Mouse (Mus musculus): ENCODE results near the gene Lhfp.
"Not testable (repeated sequence)": the region's sequence is repeated elsewhere in the genome, so short reads cannot be mapped to it uniquely, and the experiment has no call there.

Gene Lhfp

DNA sequence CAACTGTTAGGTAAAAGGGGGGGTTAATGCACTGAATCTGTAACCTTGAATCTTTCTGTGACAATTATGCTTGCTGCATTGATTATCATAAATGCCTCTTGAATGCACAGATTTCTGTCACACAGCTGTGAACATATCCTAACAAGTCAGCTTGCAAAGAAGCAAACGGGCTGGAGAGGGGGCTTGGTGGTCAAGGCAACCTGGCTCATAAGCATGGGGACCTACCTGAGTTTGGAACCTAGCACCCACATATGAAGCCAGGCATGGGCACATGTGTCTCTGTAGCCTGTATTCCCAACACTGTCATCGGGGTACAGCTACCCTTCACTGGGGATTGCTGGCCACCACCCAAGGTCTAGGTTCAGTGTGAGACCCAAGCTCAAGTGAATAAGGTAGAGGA lies 48.6 kb downstream of the Lhfp start:
- DNase-seq (ENCODE audit: low read depth, low spot score) = no peak

DNA sequence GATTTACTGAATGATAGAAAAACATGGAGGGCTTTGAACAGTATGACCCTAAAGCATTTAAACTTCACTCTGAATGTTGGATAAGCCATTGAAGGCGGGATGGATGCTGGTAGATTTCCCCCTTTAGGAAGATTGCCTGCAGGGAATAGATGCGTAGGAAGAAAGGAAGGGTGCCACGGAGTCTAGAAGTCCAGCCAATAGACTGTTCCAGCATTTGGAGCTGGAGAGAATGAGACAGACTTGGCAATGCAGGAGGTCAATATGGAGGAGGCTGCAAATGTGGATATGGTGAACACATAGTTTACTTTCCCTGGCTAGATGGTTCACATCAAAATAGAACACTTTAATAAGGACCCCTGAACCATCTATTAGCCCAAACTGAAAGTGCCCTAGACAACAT lies 58.9 kb downstream of the Lhfp start:
- no peak for DNase-seq (ENCODE audit: low read depth, low spot score)

DNA sequence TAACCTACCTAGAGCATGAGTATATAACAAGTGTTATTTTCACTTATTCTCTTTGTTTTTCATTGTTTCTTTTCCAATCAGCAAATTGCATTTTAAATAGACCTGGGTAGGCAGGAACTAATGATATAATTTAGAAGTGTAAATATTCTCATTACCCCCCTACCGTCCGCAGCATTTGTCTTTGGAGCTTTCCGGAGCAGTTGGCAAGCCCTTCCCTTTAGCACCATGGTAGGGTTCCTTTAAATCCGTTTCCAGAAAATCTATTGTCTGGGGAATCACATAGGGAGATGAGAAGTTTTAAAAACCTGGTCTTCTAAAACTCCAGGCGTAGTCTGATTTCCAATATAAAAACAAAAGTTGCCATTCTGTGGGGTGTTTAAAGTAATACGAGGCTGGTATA lies 59.5 kb downstream of the Lhfp start:
- DNase-seq (ENCODE audit: low read depth, low spot score) = no peak

DNA sequence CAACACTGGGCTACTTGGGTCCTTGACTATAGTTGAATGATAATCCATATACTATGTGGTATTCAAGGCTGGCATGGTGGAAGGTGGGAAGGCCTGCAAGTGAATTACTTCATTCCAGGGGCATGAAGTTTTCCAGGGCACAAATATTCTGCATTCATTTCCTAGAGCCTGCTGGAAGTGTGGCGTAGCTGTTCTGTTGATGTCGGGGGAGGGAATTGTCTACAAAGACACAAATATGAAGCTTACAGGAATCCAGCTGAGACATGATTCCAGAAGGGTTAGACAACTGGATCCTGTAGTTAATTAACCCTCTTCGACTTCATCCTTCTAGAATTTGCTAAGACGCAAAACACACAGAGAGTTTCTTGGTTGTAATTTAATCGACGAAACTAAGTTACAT lies 60.4 kb downstream of the Lhfp start:
- DNase-seq (ENCODE audit: low read depth, low spot score) = no peak

DNA sequence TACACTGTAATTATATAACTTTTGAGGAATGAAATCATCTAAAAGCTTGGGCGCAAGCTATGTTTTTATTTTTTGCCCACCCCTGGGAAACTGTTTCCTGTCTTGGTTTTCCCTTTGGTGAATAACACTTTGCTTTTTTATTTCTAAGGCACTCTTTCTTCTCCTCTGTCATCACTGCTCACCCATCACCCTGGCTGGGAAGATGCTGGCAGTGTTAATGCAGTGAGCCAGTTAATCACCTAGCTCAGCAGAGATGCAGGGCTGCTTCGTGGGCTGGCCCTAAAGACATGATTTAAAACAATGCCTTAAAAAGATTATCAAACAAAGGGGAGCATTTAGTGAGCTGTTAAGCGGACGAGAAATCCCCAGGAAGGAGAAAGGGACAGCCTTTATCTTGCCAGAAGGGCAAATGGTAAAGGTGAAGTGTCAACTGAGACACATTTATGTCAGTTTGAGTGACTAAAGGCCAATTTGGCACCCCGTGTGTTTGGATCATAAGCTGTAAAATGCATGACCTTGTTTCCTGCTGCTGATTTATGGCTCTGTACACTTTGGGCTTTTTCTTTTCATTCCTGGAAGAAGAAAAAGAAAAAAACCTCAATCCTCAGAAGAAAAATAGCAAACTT lies 60.9 kb downstream of the Lhfp start:
- DNase-seq (ENCODE audit: low read depth, low spot score) = no peak

DNA sequence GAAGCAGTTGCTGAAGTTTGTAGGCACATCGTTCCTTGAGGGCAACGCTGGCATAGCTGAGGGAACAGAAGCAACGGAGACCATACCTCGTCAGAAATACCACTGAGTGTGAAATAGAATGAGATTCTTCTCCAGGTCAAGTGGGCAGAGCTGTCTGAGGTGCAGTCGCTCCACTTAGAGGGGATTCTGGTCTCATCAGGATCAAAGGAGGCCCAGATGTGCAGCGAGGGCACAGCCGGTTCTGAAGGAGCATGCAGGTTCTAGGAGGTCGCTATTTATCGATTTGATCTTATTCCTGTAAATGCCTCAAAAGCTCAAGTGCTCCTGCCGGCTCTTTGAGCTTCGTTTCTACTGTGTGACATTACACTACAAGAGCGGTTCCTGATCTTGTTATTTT lies 61.4 kb downstream of the Lhfp start:
- no peak for DNase-seq (ENCODE audit: low read depth, low spot score)

DNA sequence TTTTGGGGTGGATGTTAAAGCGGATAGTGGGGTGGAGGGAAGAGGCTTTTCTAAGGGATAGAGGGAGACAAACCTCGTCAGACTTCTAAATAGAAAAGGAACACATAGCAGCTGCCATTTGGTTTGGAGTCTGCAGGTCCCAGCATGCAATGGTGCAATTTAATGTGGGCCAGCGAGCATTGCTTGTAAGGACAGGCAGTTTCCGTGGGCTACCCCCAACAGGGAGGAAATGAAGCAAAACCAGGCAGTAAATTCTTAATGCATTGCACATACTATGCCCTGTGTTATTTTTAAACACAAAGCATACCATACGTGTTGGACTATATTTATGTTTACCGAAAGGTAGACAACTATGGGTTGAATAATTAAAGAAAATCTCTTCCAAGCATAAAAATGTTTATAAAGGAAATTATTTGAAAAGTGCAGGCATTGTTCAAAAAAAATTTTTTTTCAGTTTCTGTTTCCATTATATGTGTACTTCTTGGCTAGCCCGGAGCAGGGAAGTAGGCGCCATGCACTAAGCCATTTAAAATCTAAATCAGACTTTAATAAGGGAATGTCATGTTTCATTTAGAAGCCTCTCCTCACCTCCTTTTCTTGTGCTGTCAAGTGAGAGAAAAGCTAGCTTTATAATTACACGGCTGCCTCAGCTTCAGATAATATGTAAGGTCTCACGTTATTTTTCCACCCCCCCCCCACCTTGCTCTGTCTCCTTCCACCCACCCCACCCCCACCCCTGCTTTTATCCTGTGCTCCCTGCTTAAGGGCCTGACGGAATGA lies 67.5 kb downstream of the Lhfp start:
- DNase-seq (ENCODE audit: low read depth, low spot score) = no peak

DNA sequence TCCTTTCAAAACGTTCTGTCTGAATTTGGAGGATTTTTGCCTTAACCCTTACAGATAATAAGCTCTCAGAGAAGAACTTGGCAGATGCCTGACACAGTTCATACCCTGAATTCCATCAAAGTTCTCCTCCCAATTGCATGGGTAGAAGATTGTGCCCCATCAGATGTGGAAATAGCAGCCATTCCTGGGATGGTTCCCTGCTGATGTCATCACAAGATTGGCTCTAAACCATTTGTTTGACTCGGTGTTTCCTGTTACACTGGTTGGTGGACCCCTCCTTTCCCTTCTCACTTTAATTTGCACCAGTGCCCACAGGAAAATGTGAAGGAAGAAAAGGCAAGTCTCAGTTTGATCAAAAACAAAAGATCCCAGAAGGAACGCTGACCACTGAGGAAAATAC lies 68.6 kb downstream of the Lhfp start:
- no peak for DNase-seq (ENCODE audit: low read depth, low spot score)

DNA sequence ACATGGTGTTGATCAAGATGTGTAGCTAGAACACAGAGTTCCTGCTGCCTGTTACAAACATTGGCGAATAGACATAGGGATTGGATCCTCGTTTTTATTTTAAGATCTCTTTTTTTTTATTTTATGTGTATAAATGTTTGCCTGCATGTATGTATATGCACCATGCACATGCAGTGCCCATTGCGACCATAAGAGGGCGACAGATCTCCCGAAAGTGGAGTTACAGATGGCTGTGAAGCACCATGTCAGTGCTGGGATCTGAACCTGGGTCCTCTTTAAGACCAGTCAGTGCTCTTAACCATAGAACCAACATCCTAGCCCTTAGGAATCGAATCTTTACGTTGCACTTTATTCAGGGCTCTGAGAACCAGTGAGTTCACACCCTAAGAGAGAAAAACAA lies 70.7 kb downstream of the Lhfp start:
- DNase-seq (ENCODE audit: low read depth, low spot score) = peak; percentile 2

DNA sequence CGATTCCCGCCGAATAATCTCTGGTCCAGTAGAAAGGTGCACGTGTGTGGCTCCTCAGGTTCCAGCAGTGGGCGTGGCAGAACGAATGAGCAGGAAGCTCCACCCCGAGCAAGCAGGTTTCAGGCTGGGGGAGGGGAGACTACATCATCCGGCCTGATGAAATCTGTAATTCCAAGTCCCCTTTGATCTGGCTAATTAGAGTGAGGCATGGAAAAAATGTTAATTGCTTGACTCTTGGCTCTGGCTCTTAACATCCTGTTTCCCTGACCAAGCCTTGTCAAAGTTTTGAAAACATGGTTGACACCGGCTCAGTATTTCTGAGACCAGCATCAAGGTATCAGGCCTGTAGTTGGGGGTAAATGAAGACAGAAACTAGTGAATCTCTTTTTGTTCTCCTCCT lies 77.4 kb downstream of the Lhfp start:
- not testable (repeated sequence) for DNase-seq (ENCODE audit: low read depth, low spot score)

DNA sequence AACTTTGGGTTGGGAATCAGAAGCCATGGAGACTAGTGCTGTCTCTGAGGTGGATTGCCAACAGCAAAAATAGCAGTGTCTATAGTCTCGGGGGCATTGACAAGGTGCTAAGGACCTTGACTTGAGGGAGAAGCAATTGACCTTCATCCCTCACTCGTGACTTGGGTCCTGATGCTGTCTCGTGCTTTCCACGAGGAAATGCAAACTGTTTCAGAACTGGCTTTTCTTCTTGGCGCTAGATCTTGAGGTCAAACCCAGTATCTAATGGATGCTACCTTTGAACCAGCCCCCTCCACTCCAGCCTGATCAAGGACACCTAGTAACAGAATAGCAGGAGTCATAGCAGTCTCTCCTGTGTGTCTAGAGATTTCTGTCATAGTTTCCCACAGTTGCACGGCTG lies 78.7 kb downstream of the Lhfp start:
- DNase-seq (ENCODE audit: low read depth, low spot score) = no peak

DNA sequence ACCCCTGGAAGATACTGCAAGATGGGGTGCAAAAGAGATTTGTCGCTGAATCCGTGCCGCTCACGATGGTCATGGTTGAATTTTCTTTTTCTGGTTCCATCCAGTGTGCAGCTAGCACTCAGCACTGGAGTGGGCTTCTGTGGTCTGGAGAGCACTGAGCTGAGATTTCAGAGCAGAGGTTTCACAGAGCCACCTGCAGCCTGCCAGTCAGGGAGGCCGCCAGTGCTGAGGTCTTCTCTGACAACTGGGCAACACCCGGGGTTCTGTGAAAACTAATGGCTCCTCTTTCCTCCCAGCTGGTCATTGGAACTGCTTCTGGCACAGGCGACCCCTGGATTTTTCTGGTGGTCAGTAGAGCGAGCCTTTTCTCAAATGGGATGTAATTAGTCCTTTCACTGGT lies 84.2 kb downstream of the Lhfp start:
- DNase-seq (ENCODE audit: low read depth, low spot score) = no peak

DNA sequence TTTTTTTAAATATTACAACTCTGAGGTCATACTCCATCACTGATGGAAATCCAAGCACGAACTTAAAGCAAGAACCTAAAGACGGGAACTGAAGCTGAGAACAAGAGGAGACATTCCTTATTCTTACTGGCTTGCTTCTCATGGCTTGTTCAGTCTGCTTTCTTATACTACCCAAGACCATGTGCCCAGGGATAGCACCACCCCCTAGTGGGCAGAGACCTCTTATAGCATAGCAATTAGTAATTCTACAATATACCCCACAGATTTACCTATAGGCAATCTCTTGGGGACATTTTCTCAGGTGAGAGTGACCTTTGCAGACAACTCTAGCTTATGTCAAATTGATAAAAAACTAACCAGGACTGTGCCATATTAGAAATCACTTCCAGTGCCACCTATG lies 97.5 kb downstream of the Lhfp start:
- peak; percentile 37 for DNase-seq (ENCODE audit: low read depth, low spot score)

DNA sequence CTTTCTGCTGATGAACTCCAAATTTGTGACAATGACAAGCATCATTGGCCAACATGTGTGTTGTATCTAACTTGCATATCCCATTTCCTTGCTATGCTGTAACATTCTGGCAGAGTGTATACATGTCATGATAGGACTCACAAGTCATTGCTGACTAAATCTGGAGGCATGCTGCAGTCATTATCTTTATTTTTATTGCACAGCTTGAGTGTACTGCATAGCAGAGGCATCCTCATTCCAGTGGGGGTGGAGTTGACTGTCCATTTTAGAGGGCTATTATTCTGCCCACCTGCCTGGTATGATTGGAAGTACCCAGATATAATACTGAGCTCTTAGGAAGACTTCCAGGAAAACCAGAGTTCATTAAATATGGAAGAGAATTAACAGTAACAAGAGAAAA lies 97.9 kb downstream of the Lhfp start:
- no peak for DNase-seq (ENCODE audit: low read depth, low spot score)

DNA sequence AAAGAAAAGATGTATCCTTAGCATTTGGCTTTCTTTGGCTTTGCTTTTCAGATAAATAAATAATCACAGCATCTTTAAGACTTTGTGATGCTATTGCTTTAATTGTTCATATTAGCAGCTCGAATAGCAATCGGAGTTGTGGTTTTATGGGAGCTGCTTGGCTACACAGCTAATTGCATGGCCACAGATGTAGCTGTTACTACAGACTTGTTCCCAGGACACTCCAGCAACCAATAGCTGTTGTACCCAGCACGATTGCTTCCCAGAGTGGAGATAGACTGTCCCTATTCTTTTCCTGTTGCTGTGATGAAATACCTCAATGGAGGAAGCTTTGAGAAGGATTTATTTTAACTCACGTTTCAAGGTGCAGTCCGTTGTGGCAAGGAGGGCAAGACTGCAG lies 98.3 kb downstream of the Lhfp start:
- DNase-seq (ENCODE audit: low read depth, low spot score) = no peak

DNA sequence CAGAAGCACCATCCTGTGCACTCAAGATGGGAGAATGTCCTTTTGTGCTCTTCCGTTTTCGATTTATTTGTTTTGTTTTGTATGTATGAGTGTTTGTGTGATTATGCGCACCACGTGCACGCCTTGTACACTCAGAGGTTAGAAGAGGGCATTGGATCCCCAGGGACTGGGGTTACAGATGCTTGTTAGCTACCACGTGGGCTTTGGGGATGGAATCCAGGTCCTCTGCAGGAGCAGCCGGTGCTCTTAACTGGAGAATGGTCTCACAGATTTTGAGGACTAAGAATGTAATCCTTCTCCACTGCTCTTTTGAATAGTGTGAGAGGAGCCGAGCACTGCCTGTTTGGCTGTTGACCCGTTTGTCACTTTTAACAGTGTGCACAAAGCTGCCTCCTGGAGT lies 101.2 kb downstream of the Lhfp start:
- no peak for DNase-seq (ENCODE audit: low read depth, low spot score)

DNA sequence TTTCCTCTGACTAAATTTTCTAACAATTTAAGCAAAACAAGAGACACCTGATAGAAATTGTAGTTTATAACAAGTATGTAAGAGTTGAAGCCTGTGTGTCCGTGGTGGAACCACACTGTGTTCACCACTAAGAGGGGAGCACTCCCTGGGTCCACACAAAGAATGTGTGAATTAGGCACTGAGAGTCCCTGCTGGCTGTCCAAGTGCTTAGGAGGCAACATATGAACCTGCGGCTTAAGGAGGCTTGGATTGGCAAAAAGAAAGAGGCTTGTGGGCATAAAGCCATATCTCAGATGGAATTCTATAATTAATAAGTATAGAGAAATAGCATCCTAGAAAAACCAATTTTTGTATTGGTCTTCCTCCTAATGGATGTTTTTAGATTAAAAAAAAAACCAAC lies 104.2 kb downstream of the Lhfp start:
- no peak for DNase-seq (ENCODE audit: low read depth, low spot score)

DNA sequence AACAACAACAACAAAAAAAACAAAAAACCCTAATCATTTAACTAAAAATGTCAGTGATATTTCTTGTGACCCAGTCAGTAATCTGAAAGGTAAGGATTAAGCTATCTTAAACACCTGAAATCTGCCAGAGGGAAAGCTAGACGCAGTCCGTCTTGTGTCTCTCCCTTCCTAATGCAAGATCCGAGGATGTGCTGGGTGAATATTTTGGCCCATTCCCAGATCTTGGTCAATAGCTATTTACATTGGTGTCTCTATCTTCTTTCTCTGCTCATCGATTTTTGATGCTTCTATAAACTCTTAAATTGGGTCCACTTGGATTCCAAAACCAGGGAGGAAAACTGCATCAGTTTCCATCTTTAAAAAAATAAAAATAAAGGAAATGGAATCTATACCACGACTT lies 104.6 kb downstream of the Lhfp start:
- DNase-seq (ENCODE audit: low read depth, low spot score) = no peak

DNA sequence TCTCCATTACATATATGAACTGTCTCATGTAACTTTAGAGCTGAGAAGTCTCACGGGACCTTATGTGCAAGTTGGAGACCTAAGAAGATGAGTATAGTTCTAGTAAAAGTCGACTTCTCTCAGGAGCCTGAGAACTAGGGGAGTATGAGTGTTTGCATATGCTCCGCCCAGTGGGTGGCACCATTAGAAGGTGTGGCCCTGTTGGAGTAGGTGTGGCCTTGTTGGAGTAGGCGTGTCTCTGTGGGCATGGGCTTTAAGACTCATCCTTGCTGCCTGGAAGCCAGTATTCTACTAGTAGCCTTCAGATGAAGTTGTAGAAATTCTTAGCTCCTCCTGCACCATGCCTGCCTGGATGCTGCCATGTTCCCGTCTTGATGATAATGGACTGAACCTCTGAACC lies 105.7 kb downstream of the Lhfp start:
- no peak for DNase-seq (ENCODE audit: low read depth, low spot score)

DNA sequence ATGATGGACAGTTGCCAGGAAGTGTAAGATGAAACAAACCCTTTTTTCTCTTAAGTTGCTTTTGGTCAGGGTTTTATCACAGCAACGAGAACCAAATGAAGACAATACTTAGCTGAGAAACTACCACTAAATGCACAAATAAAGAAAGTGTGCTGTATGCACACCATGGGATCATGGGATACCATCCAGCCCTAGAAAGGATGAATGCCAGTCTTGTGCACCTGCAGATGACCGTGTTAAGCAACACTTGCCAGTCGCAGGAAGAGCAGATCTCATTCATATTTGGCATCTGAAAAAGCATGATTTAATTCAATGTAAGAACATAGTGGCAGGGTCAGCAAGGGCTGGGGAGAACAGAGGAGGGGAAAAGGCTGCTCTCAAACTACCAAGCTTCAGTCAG lies 107.4 kb downstream of the Lhfp start:
- no peak for DNase-seq (ENCODE audit: low read depth, low spot score)

DNA sequence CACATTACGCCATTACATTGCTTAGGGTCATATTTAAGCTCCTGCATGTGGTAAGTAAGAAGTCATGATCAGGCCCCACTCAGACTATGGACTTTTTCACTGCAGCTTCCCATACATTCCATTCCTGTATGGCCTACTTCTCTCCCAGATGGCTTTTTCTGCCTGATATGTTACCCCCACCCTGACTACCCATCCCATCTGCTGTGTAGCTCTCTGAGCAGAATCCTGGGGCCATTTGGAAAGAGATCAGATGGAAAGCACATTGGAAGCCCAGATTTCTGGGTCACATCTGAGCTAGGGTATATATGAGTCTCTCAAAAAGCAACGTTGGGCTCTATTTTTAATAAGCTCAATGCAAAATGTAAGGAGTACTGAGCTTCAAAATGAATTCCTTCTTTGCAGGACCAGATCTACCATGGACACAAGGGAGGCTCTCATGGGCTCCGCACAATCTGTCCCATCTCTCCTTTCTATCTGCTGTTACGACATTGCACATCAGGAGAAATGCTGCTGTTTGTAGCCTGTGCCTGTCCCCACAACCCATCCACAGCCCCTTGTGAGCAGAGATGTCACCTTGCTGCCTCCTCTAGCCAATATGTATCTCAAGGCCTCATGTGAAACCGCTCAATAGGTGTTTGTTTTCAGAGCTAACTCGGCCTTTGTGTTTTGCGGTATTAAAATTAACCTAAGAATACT lies 108.4 kb downstream of the Lhfp start:
- DNase-seq (ENCODE audit: low read depth, low spot score) = no peak

DNA sequence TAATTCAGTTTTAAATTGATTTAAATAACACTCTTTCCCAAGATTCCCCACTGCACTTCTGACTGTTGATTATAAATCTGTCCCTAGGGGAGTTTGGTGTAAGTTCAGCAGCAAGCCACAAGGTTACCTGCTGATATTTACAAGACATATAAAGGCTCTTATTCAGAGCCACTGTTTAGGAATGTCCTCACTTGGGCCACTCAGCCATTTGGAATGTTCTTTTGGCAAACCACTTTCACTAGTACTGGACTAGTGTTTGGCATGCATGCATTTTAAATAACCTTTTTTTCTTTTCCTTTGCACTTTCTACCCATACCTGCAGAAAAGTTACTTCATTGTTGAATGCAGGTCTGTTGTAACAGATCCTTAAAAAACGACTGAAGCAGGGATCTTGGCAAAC lies 109.8 kb downstream of the Lhfp start:
- DNase-seq (ENCODE audit: low read depth, low spot score) = no peak

DNA sequence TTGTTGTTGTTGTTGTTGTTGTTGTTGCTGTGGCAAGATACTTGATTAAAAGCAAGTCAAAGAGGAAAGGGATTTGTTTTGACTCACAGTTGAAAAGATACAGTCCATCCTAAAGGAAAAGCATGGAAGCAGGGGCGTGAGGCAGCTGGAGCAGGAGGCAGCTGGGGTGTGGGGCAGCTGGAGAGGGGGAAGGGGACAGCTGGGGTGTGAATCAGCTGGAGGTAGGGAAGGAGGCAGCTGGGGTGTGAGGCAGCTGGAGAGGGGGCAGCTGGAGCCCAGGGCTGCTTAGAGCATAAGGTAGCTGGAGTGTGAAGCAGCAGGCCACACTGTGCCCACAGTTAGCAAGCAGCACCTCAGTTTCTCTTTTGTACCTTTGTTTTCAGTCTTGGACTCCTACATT lies 110.3 kb downstream of the Lhfp start:
- DNase-seq (ENCODE audit: low read depth, low spot score) = no peak

All from CD4-positive, CD25-positive, alpha-beta regulatory T cell, adult 2 months (primary cell).